Mouse (Mus musculus) hindbrain, embryonic 15.5 days (tissue): Measurements from ENCODE around the gene Skp1a. TPM values are rescaled to one million over a fixed set of nuclear protein-coding genes. Genes with fewer than 3 reads are reported as not detected.

Source experiments
- polyA plus RNA-seq: library from polyadenylated mRNA; unstranded; fragments of >200 nt; fragmentation: Nextera tagmentation; extraction: Ambion mirVana; gene quantifications from 2 replicates; pipeline ENCODE4 v1.2.1, GENCODE M21; 2015

Skp1a gene
- polyA plus RNA-seq, 1 experiment from 2014 or later = 975 TPM

Other genes starting within 250 kb of the Skp1a start
- gene Ube2b, start 231.2 kb upstream of the Skp1a start, polyA plus RNA-seq = 215 and 236 TPM in 2 replicates
- gene Cdkl3, start 227.8 kb upstream of the Skp1a start, polyA plus RNA-seq = 25.5 and 26.0 TPM in 2 replicates
- gene Ppp2ca, start 133.3 kb upstream of the Skp1a start, polyA plus RNA-seq = 126 and 131 TPM in 2 replicates
- gene Olfr1373, start 86.5 kb upstream of the Skp1a start, polyA plus RNA-seq = not detected in 2 replicates
- gene Olfr1371, start 18.0 kb upstream of the Skp1a start, polyA plus RNA-seq = not detected in 2 replicates
- gene Tcf7, start 51.0 kb downstream of the Skp1a start, polyA plus RNA-seq = 5.2 and 5.8 TPM in 2 replicates
- gene Vdac1, start 128.9 kb downstream of the Skp1a start, polyA plus RNA-seq = 368 and 369 TPM in 2 replicates
- 129 and 136 TPM in 2 replicates for gene 9530068E07Rik, start 164.4 kb downstream of the Skp1a start, polyA plus RNA-seq